Mouse (Mus musculus) thymus, postnatal 36 days (tissue): ENCODE measurements around the gene Fancl.
"Not testable (repeated sequence)": the region's sequence is repeated elsewhere in the genome, so short reads cannot be mapped to it uniquely, and the experiment has no call there.

Experiments used
- DNase-seq, 2 experiments: peaks; one replicate each; pipeline ENCODE4 v3.0.0; 2022; ENCODE audit warnings: mixed read lengths in 2 of 2

The Fancl gene

DNA sequence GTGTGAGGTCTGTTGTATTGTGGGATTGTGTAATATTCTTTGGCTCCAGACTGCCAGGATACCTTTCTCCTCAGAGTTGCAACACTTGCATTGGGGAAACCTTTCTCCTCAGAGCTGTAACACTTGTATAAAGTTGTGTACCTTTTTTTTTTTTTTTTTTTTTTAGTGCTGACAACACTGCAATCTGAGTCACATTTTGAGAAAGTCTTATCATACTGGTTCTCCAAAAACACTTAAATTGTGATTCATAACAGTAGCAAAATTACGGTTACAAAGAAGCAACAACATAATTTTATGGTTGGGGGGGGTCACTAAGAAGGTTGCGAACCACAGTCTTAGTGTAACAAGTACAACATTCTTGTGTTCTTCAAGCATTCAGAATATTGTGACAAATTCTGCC lies at the start of gene Fancl:
TSS of gene Fancl (plus strand) at position 165 of the 400 bp plus-strand sequence.
- no peak for DNase-seq

DNA sequence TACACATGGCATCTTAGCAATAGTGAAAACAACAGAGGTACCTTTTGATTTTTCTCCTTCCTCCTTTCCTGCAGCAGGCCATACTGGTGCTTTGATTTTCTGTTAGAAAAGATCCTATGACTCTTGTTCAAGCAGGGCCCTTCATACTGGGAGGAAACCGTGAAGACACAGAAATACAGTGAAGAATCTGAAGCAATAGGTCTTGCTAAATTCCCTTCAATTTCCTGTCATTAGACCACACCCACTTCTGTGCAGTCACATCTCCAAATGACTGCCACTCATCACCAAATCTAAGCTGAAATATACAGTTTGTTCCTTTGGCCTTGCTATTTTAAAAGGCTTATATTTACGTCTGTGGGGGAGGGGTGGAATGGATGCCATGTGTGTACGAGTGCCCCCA lies 49.1 kb upstream of the Fancl start:
- no peak for DNase-seq

DNA sequence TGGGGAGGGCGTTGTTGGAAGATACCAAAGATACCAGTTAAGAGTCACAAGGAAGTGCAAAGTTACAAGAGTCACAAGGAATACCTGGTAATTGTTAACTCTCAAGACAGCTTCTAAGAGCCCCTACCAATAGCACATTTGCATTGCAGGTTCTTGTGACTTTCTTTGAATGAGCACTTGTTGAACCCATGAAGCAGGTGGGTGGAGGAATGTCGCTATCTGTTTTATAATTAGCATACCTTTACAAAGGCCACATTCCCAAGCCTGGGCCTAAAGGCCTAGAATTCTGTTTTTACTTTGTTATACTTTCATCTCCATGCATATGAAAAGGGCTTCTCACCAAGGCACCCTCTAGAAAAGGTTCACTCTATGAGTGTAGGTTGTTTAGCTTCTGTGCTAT lies 15.8 kb upstream of the Fancl start:
- not testable (repeated sequence) for DNase-seq

DNA sequence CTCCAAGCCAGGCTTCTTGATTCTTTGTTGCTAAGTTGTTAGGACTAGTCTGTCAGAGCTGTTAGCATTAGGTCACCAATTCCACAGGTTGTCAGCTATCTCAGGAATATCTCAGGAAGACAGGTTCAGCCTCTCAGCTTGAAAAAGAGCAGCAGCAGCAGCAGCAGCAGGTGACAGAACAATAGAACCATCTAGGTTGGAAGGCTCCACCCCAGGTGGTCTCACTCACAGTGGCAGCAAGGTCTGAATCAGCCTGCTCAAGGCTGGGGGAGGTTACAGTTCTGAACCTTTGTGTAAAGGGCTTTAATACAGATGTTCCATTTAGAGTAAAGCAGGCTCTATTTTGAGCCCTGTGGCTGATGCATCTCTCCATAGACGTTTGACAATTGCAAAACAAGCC lies 14.0 kb upstream of the Fancl start:
- DNase-seq = not testable (repeated sequence)

DNA sequence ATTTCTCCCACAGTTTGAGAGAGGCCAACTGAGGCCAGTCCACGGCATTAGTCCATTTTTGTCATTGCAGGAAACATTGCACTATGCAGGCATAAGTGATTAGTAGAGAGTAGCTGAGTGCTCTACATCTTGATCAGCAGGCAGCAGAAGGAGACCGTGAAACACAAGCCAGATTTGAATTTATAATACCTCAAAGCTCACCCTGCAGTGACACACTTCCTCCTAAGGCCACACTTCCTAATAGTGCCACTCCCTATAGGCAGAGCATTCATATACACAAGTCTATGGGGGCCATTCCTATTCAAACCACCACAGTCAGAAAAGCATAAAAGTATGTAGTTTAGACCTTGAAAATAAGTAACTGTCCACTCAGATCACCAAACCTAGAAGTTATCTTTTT lies 11.8 kb upstream of the Fancl start:
- no peak for DNase-seq

DNA sequence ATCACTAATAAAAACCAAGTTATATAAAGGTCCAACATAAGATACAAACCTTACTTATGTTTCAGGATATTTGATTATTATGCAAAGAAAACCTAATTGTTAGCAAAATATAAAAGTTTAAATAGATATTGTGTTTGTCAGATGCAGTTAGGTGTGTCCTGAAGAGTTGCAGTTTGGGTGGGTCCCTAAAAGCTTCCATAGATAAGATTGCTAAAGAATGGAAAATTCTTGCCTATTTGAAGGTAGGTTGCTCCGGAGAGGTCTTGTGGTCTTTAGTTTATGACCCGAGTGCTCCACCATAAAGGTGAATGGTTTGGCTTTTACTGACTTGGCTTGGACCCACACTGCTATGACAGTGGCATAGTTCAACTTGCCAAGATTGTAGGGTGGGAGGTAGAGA lies 7.9 kb upstream of the Fancl start:
- no peak for DNase-seq

DNA sequence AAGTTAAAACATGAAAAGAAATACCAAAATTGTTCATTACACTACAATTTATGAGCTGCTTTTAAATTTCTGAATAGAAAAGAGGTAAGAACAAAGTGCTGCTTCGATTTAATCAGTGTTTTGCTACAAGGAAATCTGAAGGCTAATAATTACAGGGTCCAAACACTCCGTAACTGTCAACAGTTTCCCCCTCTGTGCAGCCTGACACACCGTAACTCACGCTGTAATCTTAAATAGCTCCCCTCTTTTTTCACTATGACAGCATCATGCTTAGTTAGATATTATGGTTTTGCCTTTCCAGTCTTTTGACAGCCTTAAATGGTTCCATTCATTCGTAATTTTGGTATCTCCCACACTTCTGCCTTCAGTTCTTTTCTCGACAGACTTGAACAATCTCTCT lies 4.4 kb upstream of the Fancl start:
- DNase-seq = no peak

DNA sequence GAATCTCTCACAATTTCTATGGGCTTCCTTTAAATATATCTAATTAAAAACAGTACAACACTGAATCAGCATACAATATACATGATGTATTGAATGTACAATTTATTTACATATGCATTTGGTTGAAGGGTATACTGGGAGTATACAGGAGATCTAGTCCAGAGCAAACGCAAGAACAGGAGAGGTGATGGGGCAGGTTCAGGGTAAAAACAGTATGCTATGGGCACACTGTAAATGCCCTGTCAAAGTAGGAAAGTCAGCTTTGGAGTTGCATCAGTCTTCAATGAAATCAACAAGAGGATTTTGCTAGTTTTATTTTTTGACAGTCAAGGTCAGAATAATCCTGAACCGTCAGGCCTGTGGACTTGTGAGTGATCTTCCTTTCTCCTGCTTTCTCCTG lies 743 bp downstream of the Fancl start:
- no peak for DNase-seq

DNA sequence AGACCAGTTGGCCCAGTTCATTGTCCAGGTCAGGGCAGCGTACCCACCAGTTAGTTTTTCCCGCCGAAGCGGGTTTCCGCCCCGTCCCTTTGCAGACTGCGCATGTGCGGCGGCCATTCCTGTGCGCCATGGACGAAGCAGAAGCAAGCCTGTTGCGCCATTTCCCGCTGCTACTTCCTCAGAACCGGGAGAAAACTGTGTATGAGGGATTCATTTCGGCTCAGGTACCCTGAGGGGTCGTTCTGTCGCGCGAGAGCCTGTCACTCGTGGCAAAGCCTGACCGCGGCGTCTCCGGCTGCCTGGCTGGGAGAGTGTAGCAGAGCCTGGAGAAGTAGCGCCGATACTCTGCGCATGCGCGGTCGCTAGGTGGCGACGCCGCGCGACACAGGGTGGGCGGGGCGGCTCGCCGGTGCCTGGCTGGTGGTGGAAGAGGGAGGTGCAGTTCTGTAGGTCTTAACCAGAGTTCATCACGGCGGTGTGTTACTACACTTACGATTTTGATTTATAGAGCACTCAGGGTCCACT lies 1.2 kb downstream of the Fancl start:
- DNase-seq = peak; percentile 93

DNA sequence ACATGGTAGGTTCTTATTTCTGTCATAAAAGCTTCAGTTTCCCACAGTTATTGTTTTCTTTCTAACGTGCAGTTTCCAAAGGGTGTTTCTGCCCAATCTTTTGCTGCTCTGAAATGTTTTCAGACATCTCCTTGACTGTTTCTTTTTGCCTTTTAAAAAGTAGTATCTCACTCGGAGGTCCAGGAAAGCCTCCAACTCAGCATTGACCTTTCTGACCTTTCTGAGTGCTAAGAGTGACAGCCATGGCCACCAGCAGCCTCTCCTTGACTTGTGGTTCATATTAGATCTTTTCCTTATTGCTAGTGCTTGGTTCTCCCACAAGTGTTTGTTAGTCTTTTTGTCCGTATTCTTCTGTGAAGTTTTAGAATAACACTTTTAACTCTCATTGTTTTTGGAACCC lies 9.6 kb downstream of the Fancl start:
- no peak for DNase-seq

DNA sequence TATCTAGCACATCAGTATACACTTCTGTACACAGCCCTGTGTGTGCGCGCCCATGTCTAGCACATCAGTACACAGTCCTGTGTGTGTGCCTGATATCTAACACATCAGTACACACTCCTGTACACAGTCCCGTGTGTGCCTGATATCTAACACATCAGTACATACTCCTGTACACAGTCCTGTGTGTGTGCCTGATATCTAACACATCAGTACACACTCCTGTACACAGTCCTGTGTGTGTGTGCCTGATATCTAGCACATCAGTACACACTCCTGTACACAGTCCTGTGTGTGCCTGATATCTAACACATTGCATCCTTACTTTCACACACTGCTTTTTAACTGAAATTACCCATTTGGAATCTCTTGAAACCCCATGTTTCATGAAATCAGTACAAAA lies 27.0 kb downstream of the Fancl start:
- no peak for DNase-seq

DNA sequence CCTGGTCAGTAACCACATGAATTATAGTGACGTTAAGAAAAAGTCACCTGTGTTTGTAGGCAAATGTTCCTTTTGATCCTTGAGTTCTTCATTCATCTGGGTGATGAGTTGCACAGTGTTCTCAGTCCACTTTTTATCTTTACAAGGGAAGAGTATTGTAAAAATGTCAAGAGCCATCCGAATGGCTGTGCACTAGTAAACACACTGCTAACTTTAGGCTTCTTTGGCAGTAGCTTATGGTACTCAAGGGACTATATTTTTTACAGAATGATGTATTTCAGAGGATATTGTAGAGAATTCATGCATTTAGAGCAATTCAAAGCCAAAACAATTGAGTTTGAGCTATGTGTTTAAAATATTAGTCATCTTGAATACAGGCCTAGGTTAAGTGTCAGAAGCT lies 35.5 kb downstream of the Fancl start:
- DNase-seq = no peak

DNA sequence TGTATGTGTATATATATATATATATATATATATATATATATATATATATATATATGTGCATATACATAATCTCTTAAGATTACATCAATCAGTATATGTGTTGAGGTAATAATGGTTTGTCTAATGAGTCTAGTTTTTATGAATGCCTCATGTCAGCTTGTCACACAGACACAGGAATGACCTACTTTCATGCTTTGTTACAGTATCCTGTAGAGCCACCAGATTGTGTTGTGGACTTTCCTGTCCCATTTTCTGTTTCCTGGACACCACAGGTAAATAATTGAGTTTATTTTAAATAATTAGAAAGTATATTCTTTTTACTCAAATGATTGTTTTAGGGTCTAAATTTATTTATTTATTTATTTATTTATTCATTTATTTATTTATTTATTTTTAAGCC lies 48.3 kb downstream of the Fancl start:
- no peak for DNase-seq

DNA sequence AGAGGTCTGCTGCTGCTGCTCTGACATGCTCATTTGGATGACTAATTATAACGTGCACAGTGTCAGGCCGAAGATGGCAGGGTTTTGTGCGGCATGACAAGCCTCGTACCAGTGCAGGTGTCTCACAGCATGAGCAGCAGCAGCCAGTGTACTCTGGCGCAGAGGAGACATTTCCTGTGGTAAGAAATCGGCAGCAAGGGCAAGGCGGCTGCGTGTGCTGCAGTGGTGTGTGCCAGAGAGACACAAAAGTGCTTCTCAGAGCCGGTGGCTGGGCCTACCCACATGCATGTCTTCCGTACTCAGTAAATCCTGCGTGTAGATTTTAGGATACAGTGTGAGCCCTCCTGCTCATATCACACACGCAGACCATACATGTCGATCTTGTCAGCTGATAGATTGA lies 51.9 kb downstream of the Fancl start:
- peak; percentile 42 to 59 for DNase-seq

DNA sequence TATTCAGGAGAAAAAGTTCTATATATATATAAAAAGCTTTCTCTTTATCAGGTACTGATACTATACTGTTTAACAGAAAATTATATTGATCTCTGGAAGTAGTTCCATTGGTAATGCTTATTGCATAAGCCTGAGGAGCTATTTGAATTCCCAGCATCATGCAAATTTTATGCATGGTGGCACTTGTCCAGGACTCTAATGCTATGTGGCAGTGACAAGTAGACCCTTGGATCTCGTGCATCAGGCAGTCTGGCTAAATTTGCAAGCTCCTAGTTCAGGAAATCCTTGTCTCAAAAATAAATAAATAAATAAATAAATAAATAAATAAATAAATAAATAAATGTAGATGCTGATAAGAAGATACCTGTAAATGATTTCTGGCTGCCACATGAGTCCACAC lies 55.2 kb downstream of the Fancl start:
- DNase-seq = no peak

DNA sequence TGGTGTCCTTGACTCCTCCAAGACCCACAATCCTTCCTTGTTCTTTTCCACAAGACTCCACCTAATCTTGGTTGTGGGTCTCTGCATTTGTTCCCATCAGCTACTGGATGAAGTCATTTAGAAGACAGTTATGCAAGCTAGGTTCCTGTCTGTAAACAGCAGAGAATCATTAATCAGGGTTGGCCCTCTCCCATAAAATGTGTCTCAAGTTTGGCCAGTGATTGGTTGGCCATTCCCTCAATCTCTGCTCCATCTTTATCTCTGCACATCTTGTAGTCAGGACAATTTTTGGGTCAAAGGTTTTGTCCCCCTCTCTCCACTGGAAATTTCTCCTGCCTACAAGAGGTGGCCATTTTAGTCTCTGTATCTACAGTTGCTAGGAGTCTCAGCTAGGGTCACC lies 58.4 kb downstream of the Fancl start:
- DNase-seq = no peak

DNA sequence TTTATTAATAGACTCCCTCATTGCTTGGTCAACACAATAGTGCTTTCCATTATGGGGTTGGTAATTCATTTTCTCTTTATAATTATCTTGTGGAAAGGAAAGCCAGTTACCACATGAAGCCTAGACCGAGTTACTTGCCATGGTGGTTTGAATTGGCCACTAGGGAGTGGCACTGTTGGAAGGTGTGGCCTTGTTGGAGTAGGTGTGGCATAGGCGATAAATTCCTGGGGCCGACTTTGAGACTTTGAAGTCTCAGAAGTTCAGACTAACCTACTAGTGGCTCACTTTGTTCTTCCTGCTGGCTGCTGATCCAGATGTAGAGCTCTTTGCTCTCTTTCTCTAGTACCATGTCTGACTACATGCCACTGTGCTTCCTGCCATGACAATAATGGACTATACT lies 63.9 kb downstream of the Fancl start:
- DNase-seq = no peak

DNA sequence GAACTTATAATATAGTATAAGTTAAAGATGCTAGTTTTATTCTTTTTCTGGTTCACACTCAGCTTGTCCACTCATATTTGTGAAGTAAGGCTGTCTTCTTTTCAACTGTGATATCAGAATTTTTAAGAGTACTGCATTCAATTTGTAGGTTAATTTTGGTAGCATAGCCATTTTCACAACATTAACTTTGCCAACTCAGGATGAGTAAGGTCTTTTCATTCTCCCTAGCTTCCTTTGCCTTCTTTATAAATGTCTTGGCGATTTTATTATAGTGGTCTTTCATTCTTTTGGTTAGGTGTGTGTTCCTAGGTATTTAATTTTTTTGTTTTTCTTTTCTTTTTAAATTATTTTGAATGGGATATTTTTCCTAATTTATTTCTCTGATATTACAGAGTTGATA lies 64.7 kb downstream of the Fancl start:
- DNase-seq = no peak

DNA sequence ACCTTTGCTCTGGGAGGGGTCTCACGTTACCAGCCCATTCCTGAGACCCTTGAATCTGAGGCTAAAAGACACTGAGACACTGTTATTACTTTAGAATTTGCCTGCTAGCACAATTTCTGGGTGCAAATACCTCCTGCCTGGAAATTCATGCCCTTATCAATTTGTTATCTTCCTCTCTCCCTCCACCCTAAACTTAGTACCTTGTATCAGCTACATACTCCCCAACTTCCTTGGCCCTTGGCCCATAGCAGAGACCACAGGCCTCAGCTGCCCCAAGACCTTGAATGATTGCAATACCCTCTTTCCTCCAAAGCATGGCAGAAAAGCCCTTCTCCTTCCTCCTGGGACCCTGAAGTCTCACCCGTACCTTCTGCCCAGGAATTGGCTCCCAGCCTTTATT lies 65.3 kb downstream of the Fancl start:
- no peak for DNase-seq

DNA sequence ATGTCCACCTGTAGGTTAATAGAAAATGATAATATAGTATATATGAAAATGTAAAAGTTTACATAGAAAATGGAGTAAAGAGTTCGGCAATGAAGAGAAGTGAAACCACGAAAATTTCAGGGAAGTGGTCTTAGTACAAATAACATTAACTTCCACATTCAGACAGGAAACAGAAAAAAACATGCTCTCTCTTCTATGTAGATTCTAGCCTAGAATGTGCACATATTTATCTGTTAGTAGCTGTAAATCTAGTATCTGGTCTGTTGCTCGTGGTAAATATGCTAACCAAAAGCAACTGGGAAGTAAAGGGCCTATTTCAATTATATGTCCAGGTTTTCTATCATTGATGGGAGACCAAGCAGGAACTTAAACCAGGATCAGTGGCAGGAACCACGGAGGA lies 66.8 kb downstream of the Fancl start:
- no peak for DNase-seq

DNA sequence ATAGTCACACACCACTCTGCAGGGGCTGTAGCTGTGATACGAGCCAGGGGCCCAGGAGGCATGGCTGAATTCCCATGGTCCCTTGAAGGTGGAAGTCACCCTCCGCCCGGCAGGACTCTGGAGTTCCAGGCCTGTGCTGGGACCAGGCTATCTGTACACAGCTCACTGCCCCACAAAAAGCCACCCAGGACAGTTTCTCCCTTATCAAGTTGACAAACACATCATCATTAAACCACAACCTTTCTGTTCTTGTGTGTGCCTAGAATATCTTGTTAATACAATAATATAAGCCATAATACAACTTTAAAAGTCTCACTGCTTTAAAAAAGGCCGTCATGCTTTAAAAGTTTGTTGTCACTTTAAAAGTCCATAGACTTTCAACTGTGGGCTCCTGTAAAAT lies 68.1 kb downstream of the Fancl start:
- DNase-seq = no peak

DNA sequence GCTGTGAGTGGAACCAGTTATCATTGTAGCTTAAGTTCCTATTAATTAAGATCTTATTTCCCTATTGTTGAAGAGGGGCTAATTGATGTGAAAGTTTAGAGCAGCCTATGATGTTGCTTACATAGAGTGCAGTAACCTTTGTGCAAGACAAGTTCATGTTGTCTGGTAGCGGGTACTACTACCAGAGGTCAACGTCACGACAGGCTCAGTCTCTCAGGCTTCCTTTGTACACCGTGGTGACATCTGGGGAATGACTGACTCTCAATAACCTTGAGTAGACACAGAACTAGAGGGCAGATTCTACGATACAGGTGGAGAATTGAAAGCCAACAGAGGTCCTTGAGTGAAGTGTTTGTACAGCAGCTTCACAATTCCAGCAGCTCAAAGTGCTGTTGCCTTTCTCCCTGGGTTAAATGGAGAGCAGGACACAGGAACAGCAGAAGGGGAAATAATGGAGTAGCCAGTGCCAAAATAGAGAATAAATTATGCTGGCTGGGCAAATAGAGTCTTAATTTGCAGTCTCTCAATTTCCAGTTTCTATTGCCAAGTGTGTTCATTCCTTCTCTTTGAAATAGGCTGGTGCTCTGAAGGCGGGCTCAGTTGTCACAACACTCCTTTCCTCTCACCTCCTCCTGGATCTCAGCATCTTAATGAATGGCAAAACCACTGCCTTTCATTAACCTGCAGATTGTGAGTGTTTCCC lies 91.3 kb downstream of the Fancl start:
- no peak for DNase-seq

DNA sequence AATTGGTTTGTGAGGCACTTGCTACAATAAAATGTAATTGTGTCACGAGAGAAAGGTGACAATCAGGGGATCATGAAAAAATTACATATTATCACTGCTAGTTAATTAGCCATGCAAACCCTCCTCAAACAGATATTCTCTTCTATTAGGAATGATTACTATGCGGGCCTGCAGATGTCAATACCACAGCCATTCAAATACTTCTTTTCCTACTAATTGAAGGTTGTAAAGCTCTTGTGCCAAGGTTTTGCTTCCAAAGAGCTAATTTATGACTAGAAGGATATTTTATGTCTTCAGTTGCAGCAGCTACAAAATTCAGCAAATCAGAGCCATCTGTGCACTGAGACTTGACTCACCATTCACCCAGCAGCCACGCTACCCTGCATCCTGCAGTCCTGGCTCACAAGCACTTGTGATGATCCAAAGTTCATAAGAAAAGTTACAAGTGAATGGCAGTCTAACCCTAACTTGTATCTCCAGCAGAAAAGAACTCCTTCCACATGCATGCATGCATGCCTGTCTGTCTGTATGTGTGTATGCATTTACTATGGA lies 95.8 kb downstream of the Fancl start:
- no peak for DNase-seq

DNA sequence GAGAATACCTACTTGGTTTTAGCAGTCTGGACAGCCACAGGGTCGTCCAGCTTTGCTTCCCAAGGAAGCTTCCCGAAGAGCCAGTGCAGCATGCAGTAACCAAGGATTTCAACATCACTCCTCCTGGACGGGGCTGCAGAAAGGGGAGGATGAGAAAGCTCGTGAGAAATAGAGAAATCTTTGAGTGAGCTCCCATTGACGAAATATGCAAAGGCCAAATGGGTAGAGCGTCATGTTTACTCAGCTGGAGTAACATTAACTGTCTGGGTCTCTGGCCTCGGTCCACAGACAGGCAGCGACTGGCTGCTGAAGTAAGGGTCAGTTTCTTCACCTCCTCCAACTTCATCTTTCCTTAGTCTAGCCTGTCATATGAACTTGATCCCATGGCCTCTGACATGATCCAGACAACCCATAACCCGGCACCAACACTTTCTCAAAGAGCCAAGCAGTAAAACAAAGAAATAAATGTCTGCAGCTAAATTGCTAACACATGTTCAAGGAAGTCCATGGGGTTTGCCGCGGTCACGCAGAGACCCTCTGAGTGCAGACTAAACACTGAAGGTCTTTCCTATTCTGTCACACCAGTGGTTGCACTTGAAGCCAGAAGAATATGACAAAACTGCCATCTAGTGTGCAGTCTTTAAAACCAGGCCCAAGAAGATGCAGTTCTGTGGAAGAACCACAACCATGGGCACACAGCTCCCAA lies 104.0 kb downstream of the Fancl start:
- no peak for DNase-seq
